Mouse (Mus musculus): ENCODE data around the gene Ppp2r3a. TPM values are rescaled to one million over a fixed set of nuclear protein-coding genes. Genes with fewer than 3 reads are reported as not detected.

The Ppp2r3a gene
- polyA plus RNA-seq, 1 experiment from 2014 or later, result 3.1 TPM

GRCm38 (mm10) chr9:101083728-101084127 lies 167.9 kb downstream of the Ppp2r3a start:
- 83% methylated on average over 3 of the region's 3 CpGs for WGBS (ENCODE audit: missing documents)
- H3K27ac ChIP-seq, result no peak overlapping the region
- no peaks in the 10 kb centered on the region for H3K36me3 ChIP-seq (ENCODE audit: inconsistent target)

GRCm38 (mm10) chr9:101080046-101080685 lies 171.4 kb downstream of the Ppp2r3a start:
- H3K4me3 ChIP-seq (ENCODE audit: inconsistent target), result no peak overlapping the region
- 85% methylated on average over 3 of the region's 3 CpGs for WGBS (ENCODE audit: missing documents)
- no peaks in the 10 kb centered on the region for H3K36me3 ChIP-seq (ENCODE audit: inconsistent target)
- H3K27ac ChIP-seq, result no peak overlapping the region
- peaks cover 100% of the 10 kb centered on the region for H3K79me2 ChIP-seq (ENCODE audit: inconsistent target)

More at GRCm38 (mm10) chr9:101083728-101084127, 167.9 kb downstream of the Ppp2r3a start:
- H3K4me3 ChIP-seq (ENCODE audit: inconsistent target), result no peak overlapping the region
- peaks cover 68% of the 10 kb centered on the region for H3K79me2 ChIP-seq (ENCODE audit: inconsistent target)

- Histone ChIP-seq H3K36me3 (ENCODE audit: inconsistent target) (no peaks in the 10 kb centered on the region), H3K79me2 (ENCODE audit: inconsistent target) (peaks cover 88% of the 10 kb centered on the region), H3K4me3 (ENCODE audit: inconsistent target) (0 out of 2 replicates have a peak overlapping the region, but pooled peaks have one; percentile 0), H3K27ac (no peak overlapping the region)
- no CpG with 5 or more reads among the region's 4 CpGs for WGBS (ENCODE audit: missing documents)
Measured at GRCm38 (mm10) chr9:101078579-101078978, 173.0 kb downstream of the Ppp2r3a start.

GRCm38 (mm10) chr9:101077486-101077885 lies 174.1 kb downstream of the Ppp2r3a start:
- Histone ChIP-seq H3K79me2 (ENCODE audit: inconsistent target) (peaks cover 77% of the 10 kb centered on the region), H3K36me3 (ENCODE audit: inconsistent target) (no peaks in the 10 kb centered on the region), H3K4me3 (ENCODE audit: inconsistent target) (peak overlapping the region; percentile 87), H3K27ac (no peak overlapping the region; the same call in 1 of the 2 replicates)

- Histone ChIP-seq H3K27ac (peak overlapping the region; percentile 80), H3K36me3 (ENCODE audit: inconsistent target) (no peaks in the 10 kb centered on the region), H3K4me3 (ENCODE audit: inconsistent target) (peak overlapping the region; percentile 87), H3K79me2 (ENCODE audit: inconsistent target) (peaks cover 65% of the 10 kb centered on the region)
- WGBS (ENCODE audit: missing documents), result 0% methylated on average over 18 of the region's 18 CpGs
Measured at GRCm38 (mm10) chr9:101076095-101076875, 175.3 kb downstream of the Ppp2r3a start.

GRCm38 (mm10) chr9:101075694-101076093 lies 175.9 kb downstream of the Ppp2r3a start:
- peak overlapping the region; percentile 87 for H3K4me3 ChIP-seq (ENCODE audit: inconsistent target)
- peaks cover 59% of the 10 kb centered on the region for H3K79me2 ChIP-seq (ENCODE audit: inconsistent target)
- WGBS (ENCODE audit: missing documents), result 0% methylated on average over 7 of the region's 8 CpGs
- H3K27ac ChIP-seq, result peak overlapping the region; percentile 80
- no peaks in the 10 kb centered on the region for H3K36me3 ChIP-seq (ENCODE audit: inconsistent target)

- WGBS (ENCODE audit: missing documents), result 0% methylated on average over 25 of the region's 25 CpGs
- H3K79me2 ChIP-seq (ENCODE audit: inconsistent target), result peaks cover 54% of the 10 kb centered on the region
- peak overlapping the region; percentile 80 for H3K27ac ChIP-seq
- no peaks in the 10 kb centered on the region for H3K36me3 ChIP-seq (ENCODE audit: inconsistent target)
- H3K4me3 ChIP-seq (ENCODE audit: inconsistent target), result peak overlapping the region; percentile 87
Measured at GRCm38 (mm10) chr9:101075091-101075581, 176.5 kb downstream of the Ppp2r3a start.

GRCm38 (mm10) chr9:101074332-101075021 lies 177.1 kb downstream of the Ppp2r3a start:
- 1% methylated on average over 91 of the region's 100 CpGs for WGBS (ENCODE audit: missing documents)
- peak overlapping the region; percentile 87 for H3K4me3 ChIP-seq (ENCODE audit: inconsistent target)
- no peaks in the 10 kb centered on the region for H3K36me3 ChIP-seq (ENCODE audit: inconsistent target)
- H3K79me2 ChIP-seq (ENCODE audit: inconsistent target), result peaks cover 47% of the 10 kb centered on the region
- H3K27ac ChIP-seq, result peak overlapping the region; percentile 80

GRCm38 (mm10) chr9:101073987-101074331 lies 177.6 kb downstream of the Ppp2r3a start, which contains the start of gene Msl2:
TSS of gene Msl2 (plus strand) at chr9:101074101.
- H3K4me3 ChIP-seq (ENCODE audit: inconsistent target), result peak within 1 kb of the TSS; percentile 87
- WGBS (ENCODE audit: missing documents), result 0% methylated on average over 18 of the region's 43 CpGs
- peak within 1 kb of the TSS; percentile 80 for H3K27ac ChIP-seq
- H3K36me3 ChIP-seq (ENCODE audit: inconsistent target), result no peaks in the 10 kb centered on the region
- peaks cover 42% of the 10 kb centered on the region for H3K79me2 ChIP-seq (ENCODE audit: inconsistent target)

GRCm38 (mm10) chr9:101073041-101073986 lies 178.3 kb downstream of the Ppp2r3a start:
- WGBS (ENCODE audit: missing documents), result 1% methylated on average over 60 of the region's 65 CpGs
- Histone ChIP-seq H3K36me3 (ENCODE audit: inconsistent target) (no peaks in the 10 kb centered on the region), H3K79me2 (ENCODE audit: inconsistent target) (peaks cover 35% of the 10 kb centered on the region), H3K27ac (peak overlapping the region; percentile 73), H3K4me3 (ENCODE audit: inconsistent target) (peak overlapping the region; percentile 40)

- H3K4me3 ChIP-seq (ENCODE audit: inconsistent target), result peak overlapping the region; percentile 40; the same call in 1 of the 2 replicates
- 23% methylated on average over 5 of the region's 5 CpGs for WGBS (ENCODE audit: missing documents)
- H3K27ac ChIP-seq, result peak overlapping the region; percentile 73; the same call in 1 of the 2 replicates
- H3K79me2 ChIP-seq (ENCODE audit: inconsistent target), result peaks cover 27% of the 10 kb centered on the region
- no peaks in the 10 kb centered on the region for H3K36me3 ChIP-seq (ENCODE audit: inconsistent target)
Measured at GRCm38 (mm10) chr9:101072506-101072905, 179.1 kb downstream of the Ppp2r3a start.

- Histone ChIP-seq H3K79me2 (ENCODE audit: inconsistent target) (peaks cover under 1% of the 10 kb centered on the region; the same call in 1 of the 2 replicates), H3K36me3 (ENCODE audit: inconsistent target) (no peaks in the 10 kb centered on the region), H3K27ac (no peak overlapping the region), H3K4me3 (ENCODE audit: inconsistent target) (no peak overlapping the region)
- 97% methylated on average over 3 of the region's 3 CpGs for WGBS (ENCODE audit: missing documents)
Measured at GRCm38 (mm10) chr9:101069781-101070180, 181.8 kb downstream of the Ppp2r3a start.

GRCm38 (mm10) chr9:101065076-101065602 lies 186.5 kb downstream of the Ppp2r3a start:
- Histone ChIP-seq H3K27ac (no peak overlapping the region), H3K4me3 (ENCODE audit: inconsistent target) (no peak overlapping the region), H3K79me2 (ENCODE audit: inconsistent target) (no peaks in the 10 kb centered on the region), H3K36me3 (ENCODE audit: inconsistent target) (no peaks in the 10 kb centered on the region)
- 85% methylated on average over 3 of the region's 3 CpGs for WGBS (ENCODE audit: missing documents)

Measured in macrophage (primary cell).